Mouse (Mus musculus) myocyte (in vitro differentiated cells): Measurements from ENCODE around the gene LTO1.

Source experiments
- CEBPB ChIP-seq: IDR thresholded peaks from 2 replicates; pipeline ENCODE4 v1.6.1; 2011; ENCODE audit warnings: mild to moderate bottlenecking, moderate library complexity; ENCODE audit not compliant: poor library complexity, insufficient read depth, severe bottlenecking
- POLR2A ChIP-seq: IDR thresholded peaks from one replicate; pipeline ENCODE4 v1.6.1; 2011; ENCODE audit warnings: low read depth, mild to moderate bottlenecking, control low read depth, moderate library complexity; ENCODE audit not compliant: insufficient read length
- POLR2AphosphoS2 ChIP-seq: IDR thresholded peaks from one replicate; pipeline ENCODE4 v1.6.1; 2011; ENCODE audit warnings: low read depth, control low read depth; ENCODE audit not compliant: insufficient read length
- REST ChIP-seq: IDR thresholded peaks from one replicate; pipeline ENCODE4 v1.6.1; 2011; ENCODE audit warnings: mild to moderate bottlenecking, control low read depth, moderate library complexity; ENCODE audit not compliant: insufficient read depth, insufficient read length
- TCF12 ChIP-seq: IDR thresholded peaks from one replicate; pipeline ENCODE4 v1.6.1; 2011; ENCODE audit warnings: mild to moderate bottlenecking, control low read depth; ENCODE audit not compliant: poor library complexity, insufficient read depth, severe bottlenecking
- USF1 ChIP-seq: IDR thresholded peaks from one replicate; pipeline ENCODE4 v1.6.1; 2011; ENCODE audit warnings: low read depth, mild to moderate bottlenecking, control low read depth, moderate library complexity

DNA sequence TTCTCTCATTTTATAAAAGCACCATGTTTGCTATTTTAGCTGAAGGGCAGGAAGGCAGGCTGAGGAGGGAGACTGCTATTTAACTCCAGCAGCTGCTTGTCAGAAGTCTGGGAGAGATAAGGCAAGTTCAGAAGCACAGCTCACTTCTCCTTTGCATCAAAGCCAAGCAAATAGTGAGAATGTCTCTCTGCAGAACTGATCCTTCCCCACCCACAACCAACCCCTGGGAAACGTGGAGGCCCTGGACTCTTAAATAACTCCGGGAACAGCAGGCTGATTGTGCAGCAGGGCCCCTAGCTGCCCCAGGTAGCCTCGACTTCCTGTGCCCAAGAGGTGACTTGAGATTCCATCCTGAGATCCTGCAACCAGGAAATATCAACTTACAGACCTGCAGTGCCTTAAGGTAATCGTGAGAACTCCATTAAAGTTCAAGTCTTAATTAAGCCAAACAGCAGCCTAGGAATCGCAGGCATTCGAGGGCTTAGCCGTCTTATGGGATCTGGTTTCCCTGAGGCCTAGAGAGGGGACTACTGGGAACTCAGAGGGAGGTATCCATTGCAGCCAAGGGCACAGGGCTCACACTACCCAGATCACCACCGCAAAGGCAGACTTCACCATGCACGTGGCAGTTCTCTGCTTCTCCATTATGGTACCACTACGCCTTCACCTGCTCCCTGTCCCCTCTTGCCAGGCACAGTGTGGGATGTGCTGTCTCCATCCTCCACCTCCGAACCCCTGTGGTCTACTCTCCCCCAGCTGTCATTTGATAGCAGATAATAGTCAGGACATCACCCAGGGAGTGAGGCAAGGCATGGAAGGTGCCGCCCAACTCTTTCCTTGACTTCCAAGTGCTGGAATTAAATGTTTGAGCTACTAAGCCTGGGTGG lies 43.9 kb downstream of the LTO1 start:
- TF ChIP-seq POLR2A (no peak), USF1 (no peak), TCF12 (no peak), CEBPB (no peak), REST (no peak), POLR2AphosphoS2 (no peak)
